Mouse (Mus musculus): ENCODE data around the gene Rhcg.

Gene Rhcg

DNA sequence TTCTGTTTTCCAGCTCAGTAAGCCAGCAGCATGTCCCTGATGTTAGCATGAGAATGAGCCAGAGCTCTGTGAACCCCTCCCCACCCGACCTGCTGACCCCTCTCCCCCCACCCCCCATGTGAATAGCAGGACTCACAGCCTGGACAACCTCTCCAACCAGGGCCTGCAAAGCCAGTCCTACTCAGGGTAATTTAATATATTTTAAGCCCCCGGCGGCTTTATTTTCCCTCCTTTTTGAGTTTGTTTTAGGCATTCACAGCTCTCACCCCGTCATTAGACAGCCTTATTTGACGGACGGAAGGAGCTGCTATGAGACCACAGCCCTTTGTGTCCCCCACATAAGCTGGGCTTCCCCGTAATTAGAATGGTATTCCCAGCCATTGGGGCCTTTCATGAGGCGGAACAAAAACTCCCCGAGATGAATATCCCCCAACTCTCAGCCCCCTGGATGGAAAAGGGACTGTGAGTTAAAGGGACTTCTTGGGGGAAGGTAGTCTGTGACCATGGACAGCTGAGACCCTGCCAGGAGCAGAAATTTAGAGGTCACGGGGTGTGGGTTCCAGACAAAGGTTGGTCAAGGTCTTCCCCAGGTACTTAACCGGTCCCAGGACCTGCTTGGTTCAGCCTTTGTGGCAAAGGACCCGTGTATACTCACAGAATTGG lies 68.4 kb downstream of the Rhcg start:
- DNase-seq (ENCODE audit: low spot score): no peak

DNA sequence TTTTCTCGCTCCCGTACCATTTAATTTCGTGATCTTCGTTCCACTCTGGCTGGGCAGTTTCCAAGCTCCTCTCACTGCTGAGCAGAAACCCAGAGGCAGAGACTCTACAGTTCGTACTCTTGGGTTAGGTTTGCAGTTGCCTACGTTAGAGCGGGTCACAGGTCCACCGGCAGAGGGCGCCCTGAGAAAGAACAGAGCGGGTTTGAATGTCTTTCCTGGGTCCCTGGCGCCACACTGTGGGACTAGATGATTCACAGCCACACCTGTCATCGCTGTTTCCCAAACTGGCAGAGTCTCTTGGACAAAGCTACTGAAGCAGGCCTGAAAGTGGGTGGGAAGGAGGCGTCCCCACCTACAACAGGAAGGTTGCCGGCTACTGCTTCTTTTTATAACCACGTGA lies 70.4 kb downstream of the Rhcg start:
- DNase-seq (ENCODE audit: low spot score): peak; percentile 30

DNA sequence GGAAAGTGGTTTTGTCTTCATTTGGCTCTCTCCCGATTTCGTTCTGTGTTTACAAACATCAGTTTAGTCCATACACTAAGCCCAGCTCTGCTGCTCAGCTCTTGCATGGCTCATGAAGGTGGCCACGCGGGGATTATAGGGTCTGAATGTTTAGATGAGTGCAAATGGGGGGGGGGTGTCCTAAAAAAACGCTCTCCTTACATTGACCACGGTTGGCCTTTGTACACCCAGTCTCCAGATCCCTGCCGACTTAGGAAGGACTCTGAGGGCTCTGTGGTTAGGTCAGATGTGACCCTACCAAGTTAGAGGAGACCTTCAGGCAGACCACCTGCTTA lies 72.4 kb downstream of the Rhcg start:
- no peak for DNase-seq (ENCODE audit: low spot score)

DNA sequence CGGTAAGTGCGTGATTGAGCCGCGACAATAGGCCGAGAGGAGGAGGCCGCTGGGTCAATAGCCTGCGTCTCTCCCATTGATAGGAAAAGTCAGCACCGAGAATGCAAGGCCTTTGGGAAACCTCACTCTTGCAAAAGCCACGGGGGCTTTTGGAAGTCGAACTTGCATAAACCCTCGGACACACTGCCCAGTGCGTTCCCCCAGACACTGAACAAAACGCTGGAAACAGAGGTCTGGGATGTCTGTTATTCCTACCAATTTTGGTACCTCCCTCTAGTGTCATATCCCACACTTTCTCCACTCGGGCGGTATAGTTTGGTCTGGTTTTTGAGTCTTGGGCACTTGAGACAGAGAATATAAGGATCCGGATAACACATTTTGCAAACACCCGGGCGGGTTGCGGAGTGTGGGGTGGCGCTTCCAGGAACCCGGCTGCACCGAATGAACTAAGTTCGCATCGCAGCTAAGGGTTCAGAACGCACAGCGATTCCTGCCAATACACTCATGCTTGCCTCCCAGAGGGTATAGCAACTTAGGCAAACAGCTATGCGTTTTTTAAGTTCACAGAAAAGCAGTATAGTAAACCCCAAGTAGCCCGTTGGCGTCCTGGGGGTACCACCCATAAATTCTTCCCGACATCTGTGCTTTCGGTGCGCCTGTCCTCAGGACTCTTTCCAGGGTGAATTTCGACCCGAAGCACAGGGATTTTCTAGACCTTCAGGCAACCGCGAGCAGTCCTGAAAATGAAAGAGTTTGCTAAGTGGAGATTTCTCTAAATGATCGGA lies 73.0 kb downstream of the Rhcg start:
- no peak for DNase-seq (ENCODE audit: low spot score)
